Mouse (Mus musculus) CH12.LX (cell line): Measurements from ENCODE around the gene Becn1. TPM values are rescaled to one million over a fixed set of nuclear protein-coding genes. Genes with fewer than 3 reads are reported as not detected.

Source experiments
- DNase-seq: peaks from one replicate; pipeline ENCODE4 v3.0.0-alpha.2; 2013; ENCODE audit errors: extremely low read depth
- H3K27ac ChIP-seq: 2 replicates; pipeline ENCODE4 v1.5.1; 2012; ENCODE audit warnings: low read depth, mild to moderate bottlenecking, control low read depth, moderate library complexity; ENCODE audit not compliant: insufficient read depth
- H3K27me3 ChIP-seq: replicated peaks from 2 replicates; pipeline ENCODE3; 2012; ENCODE audit warnings: inconsistent platforms
- H3K36me3 ChIP-seq, 2 experiments: replicated peaks in 1 of 2; 2 replicates each; pipeline versions ENCODE3 to v1.6.1; 2012; ENCODE audit warnings: inconsistent platforms in 1 of 2, low read length in 1 of 2, mild to moderate bottlenecking in 1 of 2, mixed read lengths in 1 of 2, moderate library complexity in 1 of 2; ENCODE audit not compliant: control insufficient read depth in 1 of 2, insufficient read depth in 1 of 2
- H3K4me1 ChIP-seq, 2 experiments: 2 replicates each; pipeline ENCODE4 v1.6.1; 2012; ENCODE audit warnings: inconsistent platforms in 1 of 2, moderate library complexity in 1 of 2; ENCODE audit not compliant: insufficient read depth in 2 of 2, control insufficient read depth in 1 of 2
- H3K4me2 ChIP-seq: 2 replicates; pipeline ENCODE4 v1.6.1; 2012; ENCODE audit warnings: low read depth, mild to moderate bottlenecking, control low read depth; ENCODE audit not compliant: poor library complexity, insufficient read depth, severe bottlenecking
- H3K4me3 ChIP-seq, 3 experiments: fragments of 150-350 bp in 1 of 3; sonication (generic) in 1 of 3; replicated peaks in 1 of 3; 2 replicates each; pipeline versions ENCODE3 to v1.5.1; 2011 to 2012; ENCODE audit warnings: low read depth in 2 of 3, low read length in 2 of 3, mild to moderate bottlenecking in 2 of 3, moderate library complexity in 2 of 3, control low read depth in 1 of 3, improper control_type of control experiment in 1 of 3, inconsistent platforms in 1 of 3, mixed read lengths in 1 of 3; ENCODE audit not compliant: poor library complexity in 1 of 3
- H3K79me2 ChIP-seq: replicated peaks from 2 replicates; pipeline ENCODE4 v1.6.1; 2012; ENCODE audit warnings: mild to moderate bottlenecking, moderate library complexity; ENCODE audit not compliant: control insufficient read depth, poor library complexity, insufficient read depth, severe bottlenecking; ENCODE audit errors: extremely low read depth
- H3K9ac ChIP-seq: 2 replicates; pipeline ENCODE4 v1.6.1; 2012; ENCODE audit warnings: low read depth, mild to moderate bottlenecking, control low read depth, moderate library complexity; ENCODE audit not compliant: insufficient read depth
- H3K9me3 ChIP-seq: replicated peaks from 2 replicates; pipeline ENCODE3; 2012; ENCODE audit warnings: low read length, inconsistent platforms, mixed read lengths
- BHLHE40 ChIP-seq: IDR thresholded peaks from 2 replicates; pipeline ENCODE4 v1.6.1; 2011; ENCODE audit warnings: mild to moderate bottlenecking, low read depth, low read length, improper control_type of control experiment
- CHD2 ChIP-seq: IDR thresholded peaks from 2 replicates; pipeline ENCODE4 v1.6.1; 2011; ENCODE audit warnings: low read length, improper control_type of control experiment
- E2F4 ChIP-seq: IDR thresholded peaks from 2 replicates; pipeline ENCODE4 v1.6.1; 2011; ENCODE audit warnings: low read depth, low read length, improper control_type of control experiment; ENCODE audit not compliant: insufficient replicate concordance
- GABPA ChIP-seq: IDR thresholded peaks from 2 replicates; pipeline ENCODE4 v1.6.1; 2012; ENCODE audit warnings: low read depth, low read length, improper control_type of control experiment, inconsistent platforms; ENCODE audit not compliant: insufficient replicate concordance
- JUN ChIP-seq: IDR thresholded peaks from 2 replicates; pipeline ENCODE4 v1.6.1; 2011; ENCODE audit warnings: low read depth, mild to moderate bottlenecking, low read length, improper control_type of control experiment, moderate library complexity; ENCODE audit not compliant: insufficient read depth
- JUND ChIP-seq: conservative IDR thresholded peaks from 2 replicates; pipeline ENCODE4 v1.6.1; 2011; ENCODE audit warnings: low read depth, low read length, improper control_type of control experiment
- MAX ChIP-seq: IDR thresholded peaks from 2 replicates; pipeline ENCODE4 v1.6.1; 2011; ENCODE audit warnings: low read length, improper control_type of control experiment
- MAZ ChIP-seq: IDR thresholded peaks from 2 replicates; pipeline ENCODE4 v1.6.1; 2012; ENCODE audit warnings: low read depth, mild to moderate bottlenecking, inconsistent platforms, low read length, improper control_type of control experiment, moderate library complexity
- MYC ChIP-seq: IDR thresholded peaks from 2 replicates; pipeline ENCODE4 v1.6.1; 2011; ENCODE audit warnings: low read depth, mild to moderate bottlenecking, improper control_type of control experiment, low read length
- NELFE ChIP-seq: IDR thresholded peaks from 2 replicates; pipeline ENCODE4 v1.6.1; 2011; ENCODE audit warnings: low read depth, low read length, improper control_type of control experiment
- NRF1 ChIP-seq: IDR thresholded peaks from 2 replicates; pipeline ENCODE4 v1.6.1; 2014; ENCODE audit warnings: low read depth, mild to moderate bottlenecking, inconsistent platforms, low read length, improper control_type of control experiment, moderate library complexity
- POLR2A ChIP-seq: IDR thresholded peaks from 2 replicates; pipeline ENCODE4 v1.6.1; 2011; ENCODE audit warnings: low read depth, mild to moderate bottlenecking, improper control_type of control experiment, low read length
- POLR2AphosphoS2 ChIP-seq: IDR thresholded peaks from 2 replicates; pipeline ENCODE4 v1.6.1; 2011; ENCODE audit warnings: low read depth, low read length, improper control_type of control experiment
- RCOR1 ChIP-seq: conservative IDR thresholded peaks from 2 replicates; pipeline ENCODE4 v1.6.1; 2012; ENCODE audit warnings: low read depth, mild to moderate bottlenecking, inconsistent platforms, low read length, improper control_type of control experiment
- SMC3 ChIP-seq: IDR thresholded peaks from 2 replicates; pipeline ENCODE4 v1.6.1; 2011; ENCODE audit warnings: low read depth, low read length, improper control_type of control experiment
- TBP ChIP-seq: conservative IDR thresholded peaks from 2 replicates; pipeline ENCODE4 v1.6.1; 2011; ENCODE audit warnings: low read depth, low read length, improper control_type of control experiment
- TCF12 ChIP-seq: IDR thresholded peaks from 2 replicates; pipeline ENCODE4 v1.6.1; 2014; ENCODE audit warnings: low read depth, mild to moderate bottlenecking, inconsistent platforms, low read length, improper control_type of control experiment
- dilution Hi-C: fragments of 300-500 bp; cut with MboI; formaldehyde crosslinking; loops from 2 replicates; pipeline ENCODE4 v1.14.3; 2020; ENCODE audit warnings: low sequenced_read_pairs; ENCODE audit not compliant: extremely low pct_unique_long_range_greater_than_20kb, extremely low pct_ligation_motif_present
- in situ Hi-C: fragments of 300-500 bp; cut with MboI; formaldehyde crosslinking; loops from 3 replicates; pipeline ENCODE4 v1.14.3; 2019; ENCODE audit warnings: low sequenced_read_pairs, low pct_ligation_motif_present, low pct_unique_long_range_greater_than_20kb, mixed read lengths
- polyA plus RNA-seq: library from polyadenylated mRNA; unstranded; fragments of >175 nt; gene quantifications from 2 replicates; pipeline ENCODE4 v1.2.1, GENCODE M21; 2012; ENCODE audit warnings: low read depth; ENCODE audit not compliant: insufficient read length
- total RNA-seq, 2 experiments: library from RNA; depleted of rRNA; stranded (reverse); fragments of 300-350 nt in 1 of 2; fragments of >200 nt in 1 of 2; gene quantifications; 2 replicates each; pipeline ENCODE4 v1.2.3; 2012 to 2014

Becn1 gene
- total and polyA plus RNA-seq, 3 experiments: 177 to 280 (median 224) TPM

GRCm38 (mm10) chr11:101238071-101238647 lies 63.9 kb downstream of the Becn1 start:
- H3K79me2 ChIP-seq: no peaks in the 10 kb centered on the region
- no peak for DNase-seq
- TF ChIP-seq POLR2A (no peak), JUN (no peak), CHD2 (no peak), RCOR1 (no peak), NRF1 (no peak), BHLHE40 (no peak)
- TF ChIP-seq, all 38 proteins: peak for 0
- dilution Hi-C loops: no loop called here
- Histone ChIP-seq H3K27ac (no peak overlapping the region), H3K36me3 (no peaks in the 10 kb centered on the region), H3K9me3 (peaks cover 2% of the 10 kb centered on the region), H3K4me3 (no peak overlapping the region), H3K4me2 (no peak overlapping the region), H3K4me1 (no peaks in the 10 kb centered on the region), H3K9ac (no peak overlapping the region), H3K27me3 (peaks cover 23% of the 10 kb centered on the region)
- in situ Hi-C loops: no loop called here

- dilution Hi-C loops (no loop called here), in situ Hi-C loops (no loop called here)
- no peak overlapping the region for H3K4me3 ChIP-seq
- DNase-seq: no peak
- peaks cover 0 to 8% of the 10 kb centered on the region in 2 experiments; a peak in 2 of 4 replicates for H3K4me1 ChIP-seq
- H3K79me2 ChIP-seq: no peaks in the 10 kb centered on the region
- H3K27ac ChIP-seq: no peak overlapping the region
- H3K9me3 ChIP-seq: peaks cover 2% of the 10 kb centered on the region
- H3K4me2 ChIP-seq: no peak overlapping the region
- no peaks in the 10 kb centered on the region for H3K36me3 ChIP-seq
- H3K9ac ChIP-seq: no peak overlapping the region
- TF ChIP-seq BHLHE40: no peak
- TF ChIP-seq JUN: no peak
- TF ChIP-seq TCF12: no peak
- no peak for TF ChIP-seq MAX
- TF ChIP-seq POLR2A: no peak
- TF ChIP-seq MYC: no peak
- no peak for TF ChIP-seq JUND
- TF ChIP-seq E2F4: no peak
- no peak for TF ChIP-seq SMC3
- TF ChIP-seq GABPA: no peak
- no peak for TF ChIP-seq MAZ
- TF ChIP-seq CHD2: no peak
- TF ChIP-seq POLR2AphosphoS2: no peak
- TF ChIP-seq NELFE: no peak
- no peak for TF ChIP-seq TBP
- peaks cover 12% of the 10 kb centered on the region for H3K27me3 ChIP-seq
These were observed 65.3 kb downstream of the Becn1 start for GRCm38 (mm10) chr11:101236782-101237181.

Other genes with a start within 250 kb of the Becn1 start
Only the 20 nearest of the 31 such genes appear.
- gene Tubg2, start 146.4 kb downstream of the Becn1 start, total RNA-seq (2012; rRNA removed): 3.1 and 4.7 TPM in 2 replicates
- gene Tubg2, start 146.4 kb downstream of the Becn1 start, total RNA-seq (2014; rRNA removed): 1.2 and 2.1 TPM in 2 replicates
- gene Tubg2, start 146.4 kb downstream of the Becn1 start, polyA plus RNA-seq: 8.7 and 10.5 TPM in 2 replicates
- gene Cntnap1, start 131.8 kb downstream of the Becn1 start, total RNA-seq (2012; rRNA removed): 15.6 and 16.7 TPM in 2 replicates
- gene Cntnap1, start 131.8 kb downstream of the Becn1 start, total RNA-seq (2014; rRNA removed): 3.6 and 4.4 TPM in 2 replicates
- 17.9 and 19.5 TPM in 2 replicates for gene Cntnap1, start 131.8 kb downstream of the Becn1 start, polyA plus RNA-seq
- gene Plekhh3, start 130.9 kb downstream of the Becn1 start, total RNA-seq (2012; rRNA removed): 16.3 and 20.3 TPM in 2 replicates
- gene Plekhh3, start 130.9 kb downstream of the Becn1 start, total RNA-seq (2014; rRNA removed): 2.8 and 2.9 TPM in 2 replicates
- 3.7 and 5.0 TPM in 2 replicates for gene Plekhh3, start 130.9 kb downstream of the Becn1 start, polyA plus RNA-seq
- 29.6 and 58.7 TPM in 2 replicates for gene Ccr10, start 126.8 kb downstream of the Becn1 start, total RNA-seq (2012; rRNA removed)
- gene Ccr10, start 126.8 kb downstream of the Becn1 start, total RNA-seq (2014; rRNA removed): 14.1 and 17.2 TPM in 2 replicates
- gene Ccr10, start 126.8 kb downstream of the Becn1 start, polyA plus RNA-seq: 12.3 TPM in 2 replicates
- 11.1 and 15.3 TPM in 2 replicates for gene Ezh1, start 75.8 kb downstream of the Becn1 start, total RNA-seq (2012; rRNA removed)
- 8.5 and 8.7 TPM in 2 replicates for gene Ezh1, start 75.8 kb downstream of the Becn1 start, total RNA-seq (2014; rRNA removed)
- gene Ezh1, start 75.8 kb downstream of the Becn1 start, polyA plus RNA-seq: 10.8 and 12.1 TPM in 2 replicates
- gene Ramp2, start 56.3 kb downstream of the Becn1 start, total RNA-seq (2012; rRNA removed): 1.3 and 1.5 TPM in 2 replicates
- 0.26 TPM in 1 of 2 replicates, not detected in the other for gene Ramp2, start 56.3 kb downstream of the Becn1 start, total RNA-seq (2014; rRNA removed)
- 0.33 and 0.80 TPM in 2 replicates for gene Ramp2, start 56.3 kb downstream of the Becn1 start, polyA plus RNA-seq
- gene Vps25, start 48.6 kb downstream of the Becn1 start, total RNA-seq (2012; rRNA removed): 102 and 132 TPM in 2 replicates
- gene Vps25, start 48.6 kb downstream of the Becn1 start, total RNA-seq (2014; rRNA removed): 97.7 and 105 TPM in 2 replicates
- 210 and 211 TPM in 2 replicates for gene Vps25, start 48.6 kb downstream of the Becn1 start, polyA plus RNA-seq
- 0.85 and 1.2 TPM in 2 replicates for gene Wnk4, start 41.7 kb downstream of the Becn1 start, total RNA-seq (2012; rRNA removed)
- gene Wnk4, start 41.7 kb downstream of the Becn1 start, total RNA-seq (2014; rRNA removed): 0.62 and 0.90 TPM in 2 replicates
- 5.4 and 7.8 TPM in 2 replicates for gene Wnk4, start 41.7 kb downstream of the Becn1 start, polyA plus RNA-seq
- 2.5 and 3.4 TPM in 2 replicates for gene Cntd1, start 23.3 kb downstream of the Becn1 start, total RNA-seq (2012; rRNA removed)
- 0.65 and 0.98 TPM in 2 replicates for gene Cntd1, start 23.3 kb downstream of the Becn1 start, total RNA-seq (2014; rRNA removed)
- gene Cntd1, start 23.3 kb downstream of the Becn1 start, polyA plus RNA-seq: 0.85 and 0.96 TPM in 2 replicates
- gene Coa3, start 23.2 kb downstream of the Becn1 start, total RNA-seq (2012; rRNA removed): 285 TPM in 2 replicates
- gene Coa3, start 23.2 kb downstream of the Becn1 start, total RNA-seq (2014; rRNA removed): 177 and 179 TPM in 2 replicates
- gene Coa3, start 23.2 kb downstream of the Becn1 start, polyA plus RNA-seq: 113 and 117 TPM in 2 replicates
- gene Psme3, start 13.9 kb upstream of the Becn1 start, total RNA-seq (2012; rRNA removed): 86.1 and 108 TPM in 2 replicates
- 199 and 208 TPM in 2 replicates for gene Psme3, start 13.9 kb upstream of the Becn1 start, total RNA-seq (2014; rRNA removed)
- 496 and 527 TPM in 2 replicates for gene Psme3, start 13.9 kb upstream of the Becn1 start, polyA plus RNA-seq
- 5.0 and 5.5 TPM in 2 replicates for gene Aoc2, start 22.8 kb upstream of the Becn1 start, total RNA-seq (2012; rRNA removed)
- gene Aoc2, start 22.8 kb upstream of the Becn1 start, total RNA-seq (2014; rRNA removed): 3.6 and 4.3 TPM in 2 replicates
- gene Aoc2, start 22.8 kb upstream of the Becn1 start, polyA plus RNA-seq: 10.7 and 12.1 TPM in 2 replicates
- gene Aoc3, start 28.3 kb upstream of the Becn1 start, total RNA-seq (2012; rRNA removed): 0.25 and 0.29 TPM in 2 replicates
- gene Aoc3, start 28.3 kb upstream of the Becn1 start, total RNA-seq (2014; rRNA removed): 0.28 and 0.30 TPM in 2 replicates
- gene Aoc3, start 28.3 kb upstream of the Becn1 start, polyA plus RNA-seq: 0.86 and 0.99 TPM in 2 replicates
- gene G6pc, start 65.3 kb upstream of the Becn1 start, total RNA-seq (2012; rRNA removed): 0.08 TPM in 1 of 2 replicates, not detected in the other
- not detected in 2 replicates for gene G6pc, start 65.3 kb upstream of the Becn1 start, total RNA-seq (2014; rRNA removed)
- not detected in 2 replicates for gene G6pc, start 65.3 kb upstream of the Becn1 start, polyA plus RNA-seq
- gene Aarsd1, start 115.3 kb upstream of the Becn1 start, total RNA-seq (2012; rRNA removed): 133 and 134 TPM in 2 replicates
- 78.2 and 81.5 TPM in 2 replicates for gene Aarsd1, start 115.3 kb upstream of the Becn1 start, total RNA-seq (2014; rRNA removed)
- 84.5 and 99.8 TPM in 2 replicates for gene Aarsd1, start 115.3 kb upstream of the Becn1 start, polyA plus RNA-seq
- 8.3 and 8.4 TPM in 2 replicates for gene Gm27029, start 122.5 kb upstream of the Becn1 start, total RNA-seq (2012; rRNA removed)
- 1.7 and 2.3 TPM in 2 replicates for gene Gm27029, start 122.5 kb upstream of the Becn1 start, total RNA-seq (2014; rRNA removed)
- 6.2 and 8.7 TPM in 2 replicates for gene Gm27029, start 122.5 kb upstream of the Becn1 start, polyA plus RNA-seq
- 10.1 and 10.7 TPM in 2 replicates for gene Rundc1, start 122.8 kb upstream of the Becn1 start, total RNA-seq (2012; rRNA removed)
- 6.4 and 6.8 TPM in 2 replicates for gene Rundc1, start 122.8 kb upstream of the Becn1 start, total RNA-seq (2014; rRNA removed)
- 12.7 and 13.5 TPM in 2 replicates for gene Rundc1, start 122.8 kb upstream of the Becn1 start, polyA plus RNA-seq
- gene Ptges3l, start 123.0 kb upstream of the Becn1 start, total RNA-seq (2012; rRNA removed): 2.3 and 2.4 TPM in 2 replicates
- gene Ptges3l, start 123.0 kb upstream of the Becn1 start, total RNA-seq (2014; rRNA removed): 1.9 and 2.3 TPM in 2 replicates
- gene Ptges3l, start 123.0 kb upstream of the Becn1 start, polyA plus RNA-seq: 2.2 and 3.0 TPM in 2 replicates
- gene Rpl27, start 140.0 kb upstream of the Becn1 start, total RNA-seq (2012; rRNA removed): 3,039 and 3,055 TPM in 2 replicates
- gene Rpl27, start 140.0 kb upstream of the Becn1 start, total RNA-seq (2014; rRNA removed): 5,415 and 5,728 TPM in 2 replicates
- gene Rpl27, start 140.0 kb upstream of the Becn1 start, polyA plus RNA-seq: 881 and 909 TPM in 2 replicates
- gene Ifi35, start 146.1 kb upstream of the Becn1 start, total RNA-seq (2012; rRNA removed): 49.3 and 59.3 TPM in 2 replicates
- gene Ifi35, start 146.1 kb upstream of the Becn1 start, total RNA-seq (2014; rRNA removed): 74.9 and 79.1 TPM in 2 replicates
- 63.7 and 67.6 TPM in 2 replicates for gene Ifi35, start 146.1 kb upstream of the Becn1 start, polyA plus RNA-seq